Mouse (Mus musculus) ES-E14 (cell line): ENCODE results near the gene Traf3ip2.

Experiments
- CHD2 ChIP-seq: IDR thresholded peaks from 2 replicates; pipeline ENCODE4 v1.6.1; 2014; ENCODE audit warnings: mild to moderate bottlenecking, low read depth, low read length, inconsistent platforms
- HCFC1 ChIP-seq: IDR thresholded peaks from 2 replicates; pipeline ENCODE4 v1.6.1; 2012; ENCODE audit warnings: low read length, inconsistent platforms, borderline replicate concordance; ENCODE audit not compliant: insufficient read depth
- MAFK ChIP-seq: IDR thresholded peaks from 2 replicates; pipeline ENCODE4 v1.6.1; 2014; ENCODE audit warnings: mild to moderate bottlenecking, low read depth, low read length, inconsistent platforms; ENCODE audit not compliant: insufficient read depth
- ZC3H11A ChIP-seq: IDR thresholded peaks from 2 replicates; pipeline ENCODE4 v1.6.1; 2012; ENCODE audit warnings: low read depth, mild to moderate bottlenecking, inconsistent platforms, low read length, borderline replicate concordance
- ZNF384 ChIP-seq: IDR thresholded peaks from 2 replicates; pipeline ENCODE4 v1.6.1; 2012; ENCODE audit warnings: low read depth, low read length, inconsistent platforms

DNA sequence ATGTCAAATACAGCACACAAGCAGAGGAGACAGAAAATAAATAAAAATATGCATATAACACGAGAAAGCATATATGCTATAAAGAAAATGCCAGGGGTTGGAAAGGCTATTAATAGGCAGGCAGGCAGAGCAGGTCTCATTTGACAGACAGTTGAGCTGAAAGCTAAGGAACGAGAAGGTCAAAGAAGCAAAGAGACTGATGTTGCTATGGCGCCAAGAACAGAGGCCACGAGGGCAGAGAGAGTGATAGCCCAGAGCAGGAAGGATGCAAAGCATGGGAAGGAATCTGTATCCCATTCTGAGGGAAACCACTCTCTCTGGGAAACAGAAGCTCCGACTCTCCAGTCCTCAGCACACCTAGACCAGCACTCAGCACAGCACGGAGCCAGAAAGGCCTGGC lies 18.1 kb downstream of the Traf3ip2 start:
- TF ChIP-seq CHD2: no peak
- TF ChIP-seq ZNF384: no peak
- TF ChIP-seq MAFK: no peak
- TF ChIP-seq HCFC1: no peak
- no peak for TF ChIP-seq ZC3H11A
